Comparison of ENCODE assay signal across 17 mouse cellular contexts in genomic region chr11:28670765-28671164, GRCm38 (mm10).
"Had no signal": no experiment of that assay in that cellular context is flagged by ENCODE, and none has a peak within 500 bp of the region (broad histone marks: within the 10 kb centered on the region; RNA-seq: fewer than 3 reads in every experiment).

No protein-coding gene starts in this region.

- ATAC-seq: hindbrain, embryonic 16.5 days; inflammation-experienced regulatory T-cells, adult 6 months; intestine, embryonic 15.5 days; intestine, postnatal 0 days had no signal

- DNase-seq: gastrocnemius, postnatal 14 days; gastrocnemius, postnatal 36 days; heart, adult 11 months; heart, adult 2 months; heart, postnatal 14 days; heart, postnatal 36 days; kidney, adult 18-20 months; kidney, adult 8-10 months; kidney, postnatal 10 days; kidney, postnatal 25 days; kidney, postnatal 4 days; liver; liver, embryonic 13.5 days had no signal
